Mouse (Mus musculus): ENCODE results near the gene Dstyk. TPM values are rescaled to one million over a fixed set of nuclear protein-coding genes. Genes with fewer than 3 reads are reported as not detected.

The Dstyk gene
- total RNA-seq, 2 experiments from 2014 or later, result 9.7 to 11.1 TPM

- Histone ChIP-seq H3K4me3 (no peak within 1 kb of the TSS), H3K27ac (no peak within 1 kb of the TSS)
- TF ChIP-seq CTCF (IDR thresholded peaks at IDR 0.05), result no peak
- DNase-seq, result no peak
- intact Hi-C loops (cut with DNase I), result no loop called here
Observed at GRCm38 (mm10) chr1:132506058-132506457, 88.7 kb downstream of the Dstyk start, which contains the start of gene Tmem81. Gene Tmem81 (plus strand): TSS chr1:132506230.

- Histone ChIP-seq H3K27ac (no peak overlapping the region), H3K4me3 (no peak overlapping the region)
- intact Hi-C loops (cut with DNase I), result no loop called here
- no peak for TF ChIP-seq CTCF (IDR thresholded peaks at IDR 0.05)
- no peak for DNase-seq
Observed at GRCm38 (mm10) chr1:132506656-132507055, 89.3 kb downstream of the Dstyk start.

GRCm38 (mm10) chr1:132509771-132510170 lies 92.4 kb downstream of the Dstyk start:
- H3K27ac ChIP-seq, result no peak overlapping the region
- intact Hi-C loops (cut with DNase I), result no loop called here
- no peak for DNase-seq
- no peak for TF ChIP-seq CTCF (IDR thresholded peaks at IDR 0.05)
- H3K4me3 ChIP-seq, result no peak overlapping the region

DNA sequence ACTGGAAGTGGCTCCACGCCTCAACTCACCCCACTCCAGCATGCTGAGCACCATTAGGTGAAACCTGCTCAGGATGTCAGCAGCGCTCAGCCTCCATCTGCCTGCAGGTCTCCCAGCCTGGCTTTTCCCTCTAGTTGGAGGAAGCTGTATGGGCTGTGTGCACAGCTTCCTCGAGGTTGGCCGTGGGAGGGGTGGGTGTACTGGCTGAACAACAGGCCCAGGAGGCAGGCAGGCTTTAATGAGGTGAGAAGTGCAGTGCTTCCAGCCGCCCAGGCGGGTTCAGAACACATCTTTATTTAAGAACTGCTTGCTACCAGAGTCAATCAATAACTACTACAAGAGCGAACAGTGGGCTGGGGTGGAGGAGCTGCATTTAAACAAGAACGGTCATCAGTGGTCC lies 94.2 kb downstream of the Dstyk start:
- TF ChIP-seq CTCF (IDR thresholded peaks at IDR 0.05), result no peak
- H3K4me3 ChIP-seq, result no peak overlapping the region
- intact Hi-C loops (cut with DNase I), result no loop called here
- DNase-seq, result no peak
- H3K27ac ChIP-seq, result no peak overlapping the region

GRCm38 (mm10) chr1:132512106-132512505 lies 94.8 kb downstream of the Dstyk start:
- DNase-seq, result no peak
- no peak for TF ChIP-seq CTCF (IDR thresholded peaks at IDR 0.05)
- intact Hi-C loops (cut with DNase I), result no loop called here
- Histone ChIP-seq H3K27ac (no peak overlapping the region), H3K4me3 (no peak overlapping the region)

GRCm38 (mm10) chr1:132515339-132515738 lies 98.0 kb downstream of the Dstyk start:
- no peak overlapping the region for H3K27ac ChIP-seq
- intact Hi-C loops (cut with DNase I), result no loop called here
- DNase-seq, result peak; percentile 10
- no peak for TF ChIP-seq CTCF (IDR thresholded peaks at IDR 0.05)
- H3K4me3 ChIP-seq, result no peak overlapping the region

Other genes with a start within 250 kb of the Dstyk start
- gene Lemd1, start 226.1 kb upstream of the Dstyk start, total RNA-seq (2021), result not detected
- not detected for gene AC124108.1, start 226.1 kb upstream of the Dstyk start, total RNA-seq (2021)
- gene Gm10188, start 187.8 kb upstream of the Dstyk start, total RNA-seq (2021), result not detected
- under 1 TPM; 0.13 to 0.31 TPM for gene Klhdc8a, start 118.9 kb upstream of the Dstyk start, total RNA-seq (2021)
- gene Nuak2, start 101.4 kb upstream of the Dstyk start, total RNA-seq (2021), result under 1 TPM; 0.38 to 0.98 TPM
- 10 to 100 TPM; 29.4 to 40.8 TPM for gene Tmcc2, start 26.3 kb upstream of the Dstyk start, total RNA-seq (2021)
- gene Rbbp5, start 59.8 kb downstream of the Dstyk start, total RNA-seq (2021), result 10 to 100 TPM; 18.4 to 23.5 TPM
- 1 to 10 TPM; 1.3 to 1.7 TPM for gene Tmem81, start 88.7 kb downstream of the Dstyk start, total RNA-seq (2021)
- under 1 TPM in 1 of 2 experiments, not detected in 1; 0.08 TPM for gene Cntn2, start 125.7 kb downstream of the Dstyk start, total RNA-seq (2021)